Mouse (Mus musculus) CH12.LX (cell line): ENCODE results near the gene Uck2. TPM values are rescaled to one million over a fixed set of nuclear protein-coding genes. Genes with fewer than 3 reads are reported as not detected.

Experiments
- DNase-seq: peaks from one replicate; pipeline ENCODE4 v3.0.0-alpha.2; 2013; ENCODE audit errors: extremely low read depth
- H3K27ac ChIP-seq: 2 replicates; pipeline ENCODE4 v1.5.1; 2012; ENCODE audit warnings: low read depth, mild to moderate bottlenecking, control low read depth, moderate library complexity; ENCODE audit not compliant: insufficient read depth
- H3K27me3 ChIP-seq: replicated peaks from 2 replicates; pipeline ENCODE3; 2012; ENCODE audit warnings: inconsistent platforms
- H3K36me3 ChIP-seq, 2 experiments: replicated peaks in 1 of 2; 2 replicates each; pipeline versions ENCODE3 to v1.6.1; 2012; ENCODE audit warnings: inconsistent platforms in 1 of 2, low read length in 1 of 2, mild to moderate bottlenecking in 1 of 2, mixed read lengths in 1 of 2, moderate library complexity in 1 of 2; ENCODE audit not compliant: control insufficient read depth in 1 of 2, insufficient read depth in 1 of 2
- H3K4me1 ChIP-seq, 2 experiments: 2 replicates each; pipeline ENCODE4 v1.6.1; 2012; ENCODE audit warnings: inconsistent platforms in 1 of 2, moderate library complexity in 1 of 2; ENCODE audit not compliant: insufficient read depth in 2 of 2, control insufficient read depth in 1 of 2
- H3K4me2 ChIP-seq: 2 replicates; pipeline ENCODE4 v1.6.1; 2012; ENCODE audit warnings: low read depth, mild to moderate bottlenecking, control low read depth; ENCODE audit not compliant: poor library complexity, insufficient read depth, severe bottlenecking
- H3K4me3 ChIP-seq, 3 experiments: fragments of 150-350 bp in 1 of 3; sonication (generic) in 1 of 3; replicated peaks in 1 of 3; 2 replicates each; pipeline versions ENCODE3 to v1.5.1; 2011 to 2012; ENCODE audit warnings: low read depth in 2 of 3, low read length in 2 of 3, mild to moderate bottlenecking in 2 of 3, moderate library complexity in 2 of 3, control low read depth in 1 of 3, improper control_type of control experiment in 1 of 3, inconsistent platforms in 1 of 3, mixed read lengths in 1 of 3; ENCODE audit not compliant: poor library complexity in 1 of 3
- H3K79me2 ChIP-seq: replicated peaks from 2 replicates; pipeline ENCODE4 v1.6.1; 2012; ENCODE audit warnings: mild to moderate bottlenecking, moderate library complexity; ENCODE audit not compliant: control insufficient read depth, poor library complexity, insufficient read depth, severe bottlenecking; ENCODE audit errors: extremely low read depth
- H3K9ac ChIP-seq: 2 replicates; pipeline ENCODE4 v1.6.1; 2012; ENCODE audit warnings: low read depth, mild to moderate bottlenecking, control low read depth, moderate library complexity; ENCODE audit not compliant: insufficient read depth
- H3K9me3 ChIP-seq: replicated peaks from 2 replicates; pipeline ENCODE3; 2012; ENCODE audit warnings: low read length, inconsistent platforms, mixed read lengths
- BHLHE40 ChIP-seq: IDR thresholded peaks from 2 replicates; pipeline ENCODE4 v1.6.1; 2011; ENCODE audit warnings: mild to moderate bottlenecking, low read depth, low read length, improper control_type of control experiment
- EP300 ChIP-seq: IDR thresholded peaks from 2 replicates; pipeline ENCODE4 v1.6.1; 2011; ENCODE audit warnings: low read length, improper control_type of control experiment
- ETS1 ChIP-seq: conservative IDR thresholded peaks from 2 replicates; pipeline ENCODE4 v1.6.1; 2012; ENCODE audit warnings: low read depth, mild to moderate bottlenecking, inconsistent platforms, low read length, improper control_type of control experiment, moderate library complexity
- HCFC1 ChIP-seq: IDR thresholded peaks from 2 replicates; pipeline ENCODE4 v1.6.1; 2012; ENCODE audit warnings: low read depth, mild to moderate bottlenecking, inconsistent platforms, low read length, improper control_type of control experiment
- JUN ChIP-seq: IDR thresholded peaks from 2 replicates; pipeline ENCODE4 v1.6.1; 2011; ENCODE audit warnings: low read depth, mild to moderate bottlenecking, low read length, improper control_type of control experiment, moderate library complexity; ENCODE audit not compliant: insufficient read depth
- JUND ChIP-seq: conservative IDR thresholded peaks from 2 replicates; pipeline ENCODE4 v1.6.1; 2011; ENCODE audit warnings: low read depth, low read length, improper control_type of control experiment
- KAT2A ChIP-seq: IDR thresholded peaks from 2 replicates; pipeline ENCODE4 v1.6.1; 2012; ENCODE audit warnings: low read length, improper control_type of control experiment, inconsistent platforms; ENCODE audit not compliant: insufficient replicate concordance
- MAFK ChIP-seq: IDR thresholded peaks from 2 replicates; pipeline ENCODE4 v1.6.1; 2011; ENCODE audit warnings: low read length, improper control_type of control experiment; ENCODE audit not compliant: insufficient replicate concordance
- MAX ChIP-seq: IDR thresholded peaks from 2 replicates; pipeline ENCODE4 v1.6.1; 2011; ENCODE audit warnings: low read length, improper control_type of control experiment
- MAZ ChIP-seq: IDR thresholded peaks from 2 replicates; pipeline ENCODE4 v1.6.1; 2012; ENCODE audit warnings: low read depth, mild to moderate bottlenecking, inconsistent platforms, low read length, improper control_type of control experiment, moderate library complexity
- NELFE ChIP-seq: IDR thresholded peaks from 2 replicates; pipeline ENCODE4 v1.6.1; 2011; ENCODE audit warnings: low read depth, low read length, improper control_type of control experiment
- NRF1 ChIP-seq: IDR thresholded peaks from 2 replicates; pipeline ENCODE4 v1.6.1; 2014; ENCODE audit warnings: low read depth, mild to moderate bottlenecking, inconsistent platforms, low read length, improper control_type of control experiment, moderate library complexity
- PAX5 ChIP-seq: IDR thresholded peaks from 2 replicates; pipeline ENCODE4 v1.6.1; 2012; ENCODE audit warnings: low read length, inconsistent platforms, mixed read lengths
- POLR2A ChIP-seq: IDR thresholded peaks from 2 replicates; pipeline ENCODE4 v1.6.1; 2011; ENCODE audit warnings: low read depth, mild to moderate bottlenecking, improper control_type of control experiment, low read length
- POLR2AphosphoS2 ChIP-seq: IDR thresholded peaks from 2 replicates; pipeline ENCODE4 v1.6.1; 2011; ENCODE audit warnings: low read depth, low read length, improper control_type of control experiment
- SMC3 ChIP-seq: IDR thresholded peaks from 2 replicates; pipeline ENCODE4 v1.6.1; 2011; ENCODE audit warnings: low read depth, low read length, improper control_type of control experiment
- TCF12 ChIP-seq: IDR thresholded peaks from 2 replicates; pipeline ENCODE4 v1.6.1; 2014; ENCODE audit warnings: low read depth, mild to moderate bottlenecking, inconsistent platforms, low read length, improper control_type of control experiment
- USF1 ChIP-seq: IDR thresholded peaks from 2 replicates; pipeline ENCODE4 v1.6.1; 2014; ENCODE audit warnings: low read depth, mild to moderate bottlenecking, inconsistent platforms, low read length, improper control_type of control experiment
- ZKSCAN1 ChIP-seq: IDR thresholded peaks from 2 replicates; pipeline ENCODE4 v1.6.1; 2012; ENCODE audit warnings: low read depth, inconsistent platforms, low read length, improper control_type of control experiment, borderline replicate concordance
- ZNF384 ChIP-seq: IDR thresholded peaks from 2 replicates; pipeline ENCODE4 v1.6.1; 2012; ENCODE audit warnings: low read depth, low read length, improper control_type of control experiment, inconsistent platforms
- dilution Hi-C: fragments of 300-500 bp; cut with MboI; formaldehyde crosslinking; loops from 2 replicates; pipeline ENCODE4 v1.14.3; 2020; ENCODE audit warnings: low sequenced_read_pairs; ENCODE audit not compliant: extremely low pct_unique_long_range_greater_than_20kb, extremely low pct_ligation_motif_present
- in situ Hi-C: fragments of 300-500 bp; cut with MboI; formaldehyde crosslinking; loops from 3 replicates; pipeline ENCODE4 v1.14.3; 2019; ENCODE audit warnings: low sequenced_read_pairs, low pct_ligation_motif_present, low pct_unique_long_range_greater_than_20kb, mixed read lengths
- polyA plus RNA-seq: library from polyadenylated mRNA; unstranded; fragments of >175 nt; gene quantifications from 2 replicates; pipeline ENCODE4 v1.2.1, GENCODE M21; 2012; ENCODE audit warnings: low read depth; ENCODE audit not compliant: insufficient read length
- total RNA-seq, 2 experiments: library from RNA; depleted of rRNA; stranded (reverse); fragments of 300-350 nt in 1 of 2; fragments of >200 nt in 1 of 2; gene quantifications; 2 replicates each; pipeline ENCODE4 v1.2.3; 2012 to 2014

Uck2 gene
- total and polyA plus RNA-seq, 3 experiments = 235 to 392 (median 363) TPM

DNA sequence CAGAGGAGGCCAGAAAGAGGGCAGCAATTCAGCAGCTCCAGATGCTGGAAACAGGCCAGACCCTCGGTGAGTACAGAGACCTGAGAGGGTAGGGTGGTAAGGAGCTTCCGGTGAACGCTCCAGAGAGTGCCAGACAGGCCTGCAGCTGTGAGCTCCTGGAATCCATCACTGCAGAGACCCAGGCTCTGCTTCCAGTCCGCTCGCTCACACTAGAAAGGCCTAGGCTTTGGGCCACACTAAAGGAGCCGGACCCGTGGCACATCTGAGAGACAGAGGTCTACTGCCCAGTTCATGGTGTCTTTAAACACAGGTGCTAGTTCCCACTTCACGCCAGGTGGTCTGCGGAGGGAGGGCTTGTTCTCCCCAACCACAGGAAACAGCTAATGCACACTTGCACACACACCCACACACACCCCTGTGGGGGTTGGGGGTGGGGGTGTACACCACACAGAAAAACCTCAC, 39.9 kb downstream of the Uck2 start:
- no peak overlapping the region for H3K4me3 ChIP-seq
- peaks cover 99% of the 10 kb centered on the region for H3K79me2 ChIP-seq
- TF ChIP-seq ETS1 (0 out of 2 replicates have a peak, but pooled peaks have one; percentile 17), EP300 (0 out of 2 replicates have a peak, but pooled peaks have one; percentile 17), BHLHE40 (peak; percentile 41; the same call in 1 of the 2 replicates), TCF12 (peak; percentile 50; the same call in 1 of the 2 replicates), MAFK (no peak)
- dilution Hi-C loops = no loop called here
- no peak overlapping the region for H3K27ac ChIP-seq
- no peaks in the 10 kb centered on the region for H3K27me3 ChIP-seq
- in situ Hi-C loops = no loop called here
- no peak overlapping the region for H3K4me2 ChIP-seq
- DNase-seq = no peak
- no peaks in the 10 kb centered on the region for H3K9me3 ChIP-seq
- H3K36me3 ChIP-seq = peaks cover 0 to 59% of the 10 kb centered on the region in 2 experiments
- peaks cover 35 to 93% of the 10 kb centered on the region in 2 experiments for H3K4me1 ChIP-seq
- no peak overlapping the region for H3K9ac ChIP-seq

DNA sequence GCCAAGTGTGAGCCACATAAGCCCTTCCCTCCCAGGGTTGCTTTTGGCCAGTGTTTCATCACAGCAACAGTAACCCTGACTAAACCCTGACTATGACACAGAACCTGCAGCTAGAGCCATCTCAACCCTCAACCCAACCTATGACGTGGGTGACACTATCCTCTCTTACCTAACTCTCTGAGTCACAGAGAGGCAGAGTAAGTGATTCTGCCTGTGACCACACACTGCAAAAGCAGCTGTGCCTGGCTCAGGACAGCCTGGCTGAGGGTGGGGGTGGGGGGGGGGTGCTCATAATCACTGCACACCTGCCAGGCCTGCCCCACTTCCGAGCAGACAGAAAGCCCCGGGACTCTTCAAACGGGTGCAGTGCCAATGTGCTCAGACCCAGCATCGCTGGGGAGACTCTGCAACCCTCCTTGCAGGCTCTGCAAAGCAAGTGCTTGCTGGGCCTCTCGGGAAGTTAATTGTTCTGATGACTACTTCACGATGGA, 42.9 kb downstream of the Uck2 start:
- TF ChIP-seq MAX (0 out of 2 replicates have a peak, but pooled peaks have one; percentile 7), ETS1 (peak; percentile 71), NELFE (no peak), POLR2A (0 out of 2 replicates have a peak, but pooled peaks have one; percentile 5), TCF12 (0 out of 2 replicates have a peak, but pooled peaks have one; percentile 35), KAT2A (no peak), BHLHE40 (peak; percentile 47), SMC3 (no peak), JUND (no peak)
- peak overlapping the region; percentile 50; the same call in 1 of the 2 replicates for H3K27ac ChIP-seq
- H3K4me1 ChIP-seq = peaks cover 40 to 77% of the 10 kb centered on the region in 2 experiments
- H3K4me2 ChIP-seq = no peak overlapping the region
- H3K9me3 ChIP-seq = no peaks in the 10 kb centered on the region
- H3K79me2 ChIP-seq = peaks cover 100% of the 10 kb centered on the region
- dilution Hi-C loops = no loop called here
- H3K27me3 ChIP-seq = no peaks in the 10 kb centered on the region
- no peak overlapping the region for H3K4me3 ChIP-seq
- in situ Hi-C loops = no loop called here
- DNase-seq = peak; percentile 62
- H3K36me3 ChIP-seq = peaks cover 9 to 63% of the 10 kb centered on the region in 2 experiments
- H3K9ac ChIP-seq = no peak overlapping the region

DNA sequence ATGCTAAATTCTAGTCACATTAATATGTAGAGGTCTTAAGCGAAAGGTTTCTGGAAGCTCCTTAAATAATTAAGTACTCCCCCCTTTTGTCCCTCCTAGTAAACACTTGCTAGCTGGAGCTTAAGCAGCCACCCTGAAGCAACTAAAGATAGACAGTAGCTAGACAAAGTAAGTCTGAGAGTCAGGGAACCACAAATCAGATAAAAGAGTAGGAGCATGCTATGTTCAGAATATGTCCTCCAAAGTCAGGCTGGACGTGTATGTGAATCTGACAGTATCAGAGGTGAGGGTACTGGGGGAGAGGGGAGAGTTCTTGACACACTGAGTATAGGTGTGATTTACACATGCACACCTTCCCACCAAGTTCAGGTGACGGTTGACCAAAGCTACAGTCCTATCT, 43.6 kb downstream of the Uck2 start:
- Histone ChIP-seq H3K4me1 (peaks cover 35 to 70% of the 10 kb centered on the region in 2 experiments), H3K4me2 (no peak overlapping the region), H3K27ac (no peak overlapping the region), H3K27me3 (no peaks in the 10 kb centered on the region), H3K9ac (no peak overlapping the region), H3K36me3 (peaks cover 14 to 66% of the 10 kb centered on the region in 2 experiments), H3K4me3 (no peak overlapping the region), H3K9me3 (no peaks in the 10 kb centered on the region), H3K79me2 (peaks cover 98% of the 10 kb centered on the region)
- dilution Hi-C loops (no loop called here), in situ Hi-C loops (no loop called here)
- DNase-seq = no peak
- TF ChIP-seq ZNF384 (no peak), HCFC1 (no peak), ZKSCAN1 (no peak), TCF12 (no peak), SMC3 (no peak), ETS1 (no peak), MAFK (no peak), JUN (no peak), JUND (no peak), MAZ (no peak), NRF1 (no peak), BHLHE40 (no peak), PAX5 (no peak), USF1 (no peak), POLR2AphosphoS2 (no peak)
